Mouse (Mus musculus): ENCODE results near the gene Kcnh1.

Kcnh1 gene

GRCm38 (mm10) chr1:192454981-192455380 is 264.4 kb downstream of the Kcnh1 start:
- peak; percentile 78 for DNase-seq (ENCODE audit: low read depth, low spot score)

GRCm38 (mm10) chr1:192457037-192457436 is 266.5 kb downstream of the Kcnh1 start:
- no peak for DNase-seq (ENCODE audit: low read depth, low spot score)

- peak; percentile 62 for DNase-seq (ENCODE audit: low read depth, low spot score)
Observed at GRCm38 (mm10) chr1:192457526-192458206, 267.1 kb downstream of the Kcnh1 start.

- DNase-seq (ENCODE audit: low read depth, low spot score) = peak; percentile 28
Observed at GRCm38 (mm10) chr1:192463732-192464131, 273.2 kb downstream of the Kcnh1 start.

- DNase-seq (ENCODE audit: low read depth, low spot score) = peak; percentile 67
Observed at GRCm38 (mm10) chr1:192472366-192472765, 281.8 kb downstream of the Kcnh1 start.

GRCm38 (mm10) chr1:192473134-192473533 is 282.6 kb downstream of the Kcnh1 start:
- DNase-seq (ENCODE audit: low read depth, low spot score) = no peak

GRCm38 (mm10) chr1:192476704-192477103 is 286.1 kb downstream of the Kcnh1 start:
- no peak for DNase-seq (ENCODE audit: low read depth, low spot score)

- peak; percentile 68 for DNase-seq (ENCODE audit: low read depth, low spot score)
Observed at GRCm38 (mm10) chr1:192477556-192477955, 287.0 kb downstream of the Kcnh1 start.

GRCm38 (mm10) chr1:192478176-192478575 is 287.6 kb downstream of the Kcnh1 start:
- DNase-seq (ENCODE audit: low read depth, low spot score) = no peak

GRCm38 (mm10) chr1:192480072-192480784 is 289.7 kb downstream of the Kcnh1 start:
- DNase-seq (ENCODE audit: low read depth, low spot score) = no peak

- no peak for DNase-seq (ENCODE audit: low read depth, low spot score)
Observed at GRCm38 (mm10) chr1:192481446-192481845, 290.9 kb downstream of the Kcnh1 start.

- DNase-seq (ENCODE audit: low read depth, low spot score) = no peak
Observed at GRCm38 (mm10) chr1:192485030-192485429, 294.5 kb downstream of the Kcnh1 start.

- DNase-seq (ENCODE audit: low read depth, low spot score) = no peak
Observed at GRCm38 (mm10) chr1:192487571-192487970, 297.0 kb downstream of the Kcnh1 start.

- DNase-seq (ENCODE audit: low read depth, low spot score) = no peak
Observed at GRCm38 (mm10) chr1:192489908-192490825, 299.6 kb downstream of the Kcnh1 start.

- DNase-seq (ENCODE audit: low read depth, low spot score) = no peak
Observed at GRCm38 (mm10) chr1:192497505-192497904, 306.9 kb downstream of the Kcnh1 start.

- DNase-seq (ENCODE audit: low read depth, low spot score) = no peak
Observed at GRCm38 (mm10) chr1:192502016-192502415, 311.4 kb downstream of the Kcnh1 start.

GRCm38 (mm10) chr1:192502835-192503234 is 312.3 kb downstream of the Kcnh1 start:
- no peak for DNase-seq (ENCODE audit: low read depth, low spot score)

GRCm38 (mm10) chr1:192503651-192504050 is 313.1 kb downstream of the Kcnh1 start:
- DNase-seq (ENCODE audit: low read depth, low spot score) = no peak

GRCm38 (mm10) chr1:192512821-192513220 is 322.2 kb downstream of the Kcnh1 start:
- DNase-seq (ENCODE audit: low read depth, low spot score) = no peak

- peak; percentile 81 for DNase-seq (ENCODE audit: low read depth, low spot score)
Observed at GRCm38 (mm10) chr1:192515373-192515772, 324.8 kb downstream of the Kcnh1 start.

- DNase-seq (ENCODE audit: low read depth, low spot score) = peak; percentile 23
Observed at GRCm38 (mm10) chr1:192519713-192520112, 329.1 kb downstream of the Kcnh1 start.

- DNase-seq (ENCODE audit: low read depth, low spot score) = no peak
Observed at GRCm38 (mm10) chr1:192520836-192521435, 330.4 kb downstream of the Kcnh1 start.

Measured in ZHBTc4 (cell line).